ENCODE assay signal across 8 mouse cellular contexts in the genomic region with DNA sequence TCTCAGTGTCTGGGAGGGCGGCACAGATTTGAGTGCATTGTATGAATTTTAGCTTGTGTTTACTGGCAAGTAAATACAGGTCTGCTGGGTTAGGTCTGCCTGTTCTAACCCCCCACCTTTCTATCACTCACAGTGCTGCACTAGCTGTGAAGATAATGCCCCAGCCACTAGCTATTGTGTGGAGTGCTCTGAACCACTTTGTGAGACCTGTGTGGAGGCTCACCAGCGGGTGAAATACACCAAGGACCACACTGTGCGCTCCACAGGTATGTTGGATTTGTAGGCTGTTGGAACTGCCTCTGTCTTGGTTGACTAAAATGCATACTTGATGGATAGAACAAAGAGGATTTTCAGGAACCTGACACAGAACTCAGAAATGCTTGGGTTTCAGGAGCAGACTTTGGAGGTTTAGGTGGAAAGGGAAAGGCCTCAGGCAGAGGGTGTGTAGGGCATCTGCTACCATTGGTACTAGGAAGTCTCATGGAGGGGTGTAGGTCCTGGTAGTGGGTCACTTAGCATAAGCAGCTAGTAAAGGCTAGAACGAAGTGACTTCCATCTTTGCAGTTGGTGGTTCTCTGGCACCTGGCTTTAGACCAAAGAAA. TPM values are rescaled to one million over a fixed set of nuclear protein-coding genes. Genes with fewer than 3 reads are reported as not detected.
DNase-seq lines count a peak whose midpoint lies in the region; ATAC-seq and TF ChIP-seq lines count a peak whose summit lies in the region.

No protein-coding gene starts in this region.

- TF ChIP-seq POLR2A in ES-Bruce4 (IDR thresholded peaks at IDR 0.05; ENCODE audit: insufficient read depth, low read length) = no peak

- peak; percentile 77 for DNase-seq in heart, adult 11 months
- no peak for DNase-seq in heart, postnatal 10 days
- DNase-seq in liver, postnatal 0 days = no peak
- no peak for DNase-seq in retina, postnatal 1 day
- no peak for DNase-seq in urinary bladder, adult 2 months (ENCODE audit: low spot score)

- H3K36me3 ChIP-seq in ES-Bruce4 (ENCODE audit: control insufficient read depth, insufficient read depth, low read length, poor library complexity, severe bottlenecking) = peaks cover 56% of the 10 kb centered on the region
- H3K36me3 ChIP-seq in heart, embryonic 15.5 days = peaks cover 45% of the 10 kb centered on the region
- H3K36me3 ChIP-seq in liver, postnatal 0 days (replicated peaks; ENCODE audit: insufficient read depth, low read length) = peaks cover 45% of the 10 kb centered on the region

- peak overlapping the region; percentile 85 for H3K4me2 ChIP-seq in heart, embryonic 15.5 days
- H3K4me2 ChIP-seq in liver, postnatal 0 days (ENCODE audit: low read depth, low read length) = peak overlapping the region; percentile 96

- TF ChIP-seq EP300 in ES-Bruce4 (IDR thresholded peaks at IDR 0.05; ENCODE audit: insufficient read depth, low read depth, low read length) = no peak
- no peak for TF ChIP-seq EP300 in liver, postnatal 0 days (IDR thresholded peaks at IDR 0.05; ENCODE audit: low read depth)

- H3K9me3 ChIP-seq in ES-Bruce4 (replicated peaks; ENCODE audit: control insufficient read depth, insufficient read depth, low read length, poor library complexity, severe bottlenecking) = no peaks in the 10 kb centered on the region
- H3K9me3 ChIP-seq in heart, embryonic 15.5 days (replicated peaks) = no peaks in the 10 kb centered on the region
- H3K9me3 ChIP-seq in liver, postnatal 0 days (ENCODE audit: low read length) = no peaks in the 10 kb centered on the region

- H3K4me1 ChIP-seq in ES-Bruce4 (ENCODE audit: control insufficient read depth, insufficient read depth, low read length) = no peaks in the 10 kb centered on the region
- H3K4me1 ChIP-seq in heart, embryonic 15.5 days (replicated peaks) = peaks cover 30% of the 10 kb centered on the region
- peaks cover 27% of the 10 kb centered on the region for H3K4me1 ChIP-seq in liver, postnatal 0 days (ENCODE audit: insufficient read depth)

- TF ChIP-seq CTCF in ES-Bruce4 (IDR thresholded peaks at IDR 0.05; ENCODE audit: low read depth, low read length) = no peak
- no peak for TF ChIP-seq CTCF in liver, postnatal 0 days (IDR thresholded peaks at IDR 0.05; ENCODE audit: low read depth)

- no peak for ATAC-seq in heart, embryonic 15.5 days (replicated peaks; ENCODE audit: insufficient number of reproducible peaks, insufficient read depth, low FRiP score, low read depth)
- ATAC-seq in liver, postnatal 0 days = no peak
- no peak for ATAC-seq in inflammation-experienced regulatory T-cells, adult 6 months

- WGBS in heart, embryonic 15.5 days = 27% methylated on average over 4 of the region's 4 CpGs
- 22% methylated on average over 4 of the region's 4 CpGs for WGBS in liver, postnatal 0 days (ENCODE audit: insufficient replicate concordance)

- peak overlapping the region; percentile 59 for H3K27ac ChIP-seq in ES-Bruce4 (ENCODE audit: insufficient read depth, low read length)
- peak overlapping the region; percentile 99 for H3K27ac ChIP-seq in heart, embryonic 15.5 days
- no peak overlapping the region for H3K27ac ChIP-seq in liver, postnatal 0 days (ENCODE audit: low read depth)

- H3K4me3 ChIP-seq in ES-Bruce4 (ENCODE audit: low read depth, low read length) = peak overlapping the region; percentile 98
- peak overlapping the region; percentile 97 for H3K4me3 ChIP-seq in heart, embryonic 15.5 days
- H3K4me3 ChIP-seq in liver, postnatal 0 days (ENCODE audit: low read depth, low read length) = peak overlapping the region; percentile 70

- intact Hi-C loops in heart, postnatal 10 days (cut with DNase I) = loop anchor here (2.0 kb wide), 1 partner anchor 17 kb away; no protein-coding TSS in a partner anchor

- peak overlapping the region; percentile 97 for H3K9ac ChIP-seq in ES-Bruce4 (ENCODE audit: low read depth, poor library complexity, severe bottlenecking)
- H3K9ac ChIP-seq in heart, embryonic 15.5 days = peak overlapping the region; percentile 98
- H3K9ac ChIP-seq in liver, postnatal 0 days (replicated peaks) = peak overlapping the region; percentile 86

- H3K27me3 ChIP-seq in ES-Bruce4 (ENCODE audit: control insufficient read depth, insufficient read depth, low read length, poor library complexity, severe bottlenecking) = no peaks in the 10 kb centered on the region
- no peaks in the 10 kb centered on the region for H3K27me3 ChIP-seq in heart, embryonic 15.5 days
- H3K27me3 ChIP-seq in liver, postnatal 0 days (ENCODE audit: insufficient read depth, low read length) = no peaks in the 10 kb centered on the region

RNA-seq across cellular contexts. Expression of a gene that starts 9.0 kb away (rescaled TPM):
- 100 to 1,000 TPM; 137 to 143 TPM for total RNA-seq in heart, postnatal 10 days (2021)
- polyA plus RNA-seq in ES-Bruce4 (2011; ENCODE audit: insufficient read depth, insufficient read length, low read depth, missing spikeins) = 153 and 159 TPM in 2 replicates
- polyA plus RNA-seq in heart, embryonic 15.5 days (2015; fragmentation: Nextera tagmentation; extraction: Ambion mirVana) = 129 and 133 TPM in 2 replicates
- 132 TPM in 2 replicates for polyA plus RNA-seq in liver, postnatal 0 days (2015; fragmentation: Nextera tagmentation; extraction: Ambion mirVana)
- 100 to 1,000 TPM; 296 to 343 (median 309) TPM for polyA plus RNA-seq in inflammation-experienced regulatory T-cells, adult 6 months (2017; shearing (Covaris generic))
- 240 and 257 TPM in 2 replicates for polyA plus RNA-seq in urinary bladder, adult 2 months (2012; rRNA removed)

RNA-seq across cellular contexts. Expression of a gene that starts 12.5 kb away (rescaled TPM):
- 100 to 1,000 TPM; 185 to 188 TPM for total RNA-seq in heart, postnatal 10 days (2021)
- 195 and 239 TPM in 2 replicates for polyA plus RNA-seq in ES-Bruce4 (2011; ENCODE audit: insufficient read depth, insufficient read length, low read depth, missing spikeins)
- polyA plus RNA-seq in heart, embryonic 15.5 days (2015; fragmentation: Nextera tagmentation; extraction: Ambion mirVana) = 107 and 130 TPM in 2 replicates
- polyA plus RNA-seq in liver, postnatal 0 days (2015; fragmentation: Nextera tagmentation; extraction: Ambion mirVana) = 53.8 and 59.8 TPM in 2 replicates
- 10 to 100 TPM; 14.9 to 21.8 (median 16.4) TPM for polyA plus RNA-seq in inflammation-experienced regulatory T-cells, adult 6 months (2017; shearing (Covaris generic))
- polyA plus RNA-seq in urinary bladder, adult 2 months (2012; rRNA removed) = 164 and 172 TPM in 2 replicates

RNA-seq across cellular contexts. Expression of a gene that starts 15.8 kb away (rescaled TPM):
- 10 to 100 TPM in 1 of 2 experiments, 1 to 10 TPM in 1; 9.7 to 11.8 TPM for total RNA-seq in heart, postnatal 10 days (2021)
- 14.0 and 22.7 TPM in 2 replicates for polyA plus RNA-seq in ES-Bruce4 (2011; ENCODE audit: insufficient read depth, insufficient read length, low read depth, missing spikeins)
- polyA plus RNA-seq in heart, embryonic 15.5 days (2015; fragmentation: Nextera tagmentation; extraction: Ambion mirVana) = 12.2 and 18.0 TPM in 2 replicates
- polyA plus RNA-seq in liver, postnatal 0 days (2015; fragmentation: Nextera tagmentation; extraction: Ambion mirVana) = 5.6 and 7.2 TPM in 2 replicates
- 1 to 10 TPM; 5.4 to 8.0 (median 6.5) TPM for polyA plus RNA-seq in inflammation-experienced regulatory T-cells, adult 6 months (2017; shearing (Covaris generic))
- 11.7 and 13.2 TPM in 2 replicates for polyA plus RNA-seq in urinary bladder, adult 2 months (2012; rRNA removed)

RNA-seq across cellular contexts. Expression of a gene that starts 26.7 kb away (rescaled TPM):
- 100 to 1,000 TPM; 148 to 165 TPM for total RNA-seq in heart, postnatal 10 days (2021)
- polyA plus RNA-seq in ES-Bruce4 (2011; ENCODE audit: insufficient read depth, insufficient read length, low read depth, missing spikeins) = 1,087 and 1,151 TPM in 2 replicates
- 116 and 173 TPM in 2 replicates for polyA plus RNA-seq in heart, embryonic 15.5 days (2015; fragmentation: Nextera tagmentation; extraction: Ambion mirVana)
- polyA plus RNA-seq in liver, postnatal 0 days (2015; fragmentation: Nextera tagmentation; extraction: Ambion mirVana) = 56.0 and 59.1 TPM in 2 replicates
- 10 to 100 TPM; 42.1 to 76.8 (median 57.0) TPM for polyA plus RNA-seq in inflammation-experienced regulatory T-cells, adult 6 months (2017; shearing (Covaris generic))
- 186 and 190 TPM in 2 replicates for polyA plus RNA-seq in urinary bladder, adult 2 months (2012; rRNA removed)

RNA-seq across cellular contexts. Expression of a gene that starts 27.6 kb away (rescaled TPM):
- not detected for total RNA-seq in heart, postnatal 10 days (2021)
- 0.75 TPM in 1 of 2 replicates, not detected in the other for polyA plus RNA-seq in ES-Bruce4 (2011; ENCODE audit: insufficient read depth, insufficient read length, low read depth, missing spikeins)
- 0.14 TPM in 1 of 2 replicates, not detected in the other for polyA plus RNA-seq in heart, embryonic 15.5 days (2015; fragmentation: Nextera tagmentation; extraction: Ambion mirVana)
- polyA plus RNA-seq in liver, postnatal 0 days (2015; fragmentation: Nextera tagmentation; extraction: Ambion mirVana) = 103 and 122 TPM in 2 replicates
- polyA plus RNA-seq in inflammation-experienced regulatory T-cells, adult 6 months (2017; shearing (Covaris generic)) = 1 to 10 TPM in 1 of 3 experiments, under 1 TPM in 2; 0.41 to 1.2 (median 0.64) TPM
- 0.31 and 0.55 TPM in 2 replicates for polyA plus RNA-seq in urinary bladder, adult 2 months (2012; rRNA removed)
